Mouse (Mus musculus): ENCODE results near the gene Atp5h. TPM values are rescaled to one million over a fixed set of nuclear protein-coding genes. Genes with fewer than 3 reads are reported as not detected.

Atp5h gene
- total and polyA plus RNA-seq, 2 experiments from 2014 or later = 1,040 to 4,106 TPM

- Histone ChIP-seq H3K9me3 (replicated peaks; ENCODE audit: control insufficient read depth, low read length) (no peaks in the 10 kb centered on the region), H3K27ac (ENCODE audit: low read depth) (peak overlapping the region; percentile 76; the same call in 1 of the 2 replicates), H3K4me2 (ENCODE audit: low read depth, low read length) (no peak overlapping the region; the same call in 1 of the 2 replicates), H3K27me3 (ENCODE audit: control insufficient read depth, insufficient read depth, low read length) (no peaks in the 10 kb centered on the region), H3K4me1 (ENCODE audit: control insufficient read depth, insufficient read depth) (peaks cover 15% of the 10 kb centered on the region; the same call in 1 of the 2 replicates), H3K36me3 (replicated peaks; ENCODE audit: control insufficient read depth, insufficient read depth, low read length) (peaks cover 44% of the 10 kb centered on the region), H3K4me3 (ENCODE audit: low read depth, low read length) (no peak overlapping the region), H3K9ac (replicated peaks; ENCODE audit: low read depth, low read length) (no peak overlapping the region)
- no peak for DNase-seq (ENCODE audit: low spot score)
- TF ChIP-seq EP300 (IDR thresholded peaks at IDR 0.05; ENCODE audit: low read depth) = no peak
- no peak for TF ChIP-seq CTCF (IDR thresholded peaks at IDR 0.05; ENCODE audit: low read depth)
- 86% methylated on average over 17 of the region's 17 CpGs for WGBS
- no peak for ATAC-seq (ENCODE audit: insufficient read depth, low read depth)
Observed at GRCm38 (mm10) chr11:115406858-115407401, 12.8 kb downstream of the Atp5h start.

GRCm38 (mm10) chr11:115405723-115406122 is 14.0 kb downstream of the Atp5h start:
- Histone ChIP-seq H3K4me2 (ENCODE audit: low read depth, low read length) (no peak overlapping the region), H3K27ac (ENCODE audit: low read depth) (no peak overlapping the region), H3K27me3 (ENCODE audit: control insufficient read depth, insufficient read depth, low read length) (no peaks in the 10 kb centered on the region), H3K9me3 (replicated peaks; ENCODE audit: control insufficient read depth, low read length) (no peaks in the 10 kb centered on the region), H3K4me3 (ENCODE audit: low read depth, low read length) (no peak overlapping the region), H3K4me1 (ENCODE audit: control insufficient read depth, insufficient read depth) (peaks cover 15% of the 10 kb centered on the region; the same call in 1 of the 2 replicates), H3K36me3 (replicated peaks; ENCODE audit: control insufficient read depth, insufficient read depth, low read length) (peaks cover 38% of the 10 kb centered on the region), H3K9ac (replicated peaks; ENCODE audit: low read depth, low read length) (no peak overlapping the region)
- TF ChIP-seq CTCF (IDR thresholded peaks at IDR 0.05; ENCODE audit: low read depth) (no peak), EP300 (IDR thresholded peaks at IDR 0.05; ENCODE audit: low read depth) (no peak)
- ATAC-seq (ENCODE audit: insufficient read depth, low read depth) = no peak
- 91% methylated on average over 6 of the region's 6 CpGs for WGBS
- no peak for DNase-seq (ENCODE audit: low spot score)

- Histone ChIP-seq H3K27ac (ENCODE audit: low read depth) (peak within 1 kb of the TSS; percentile 88), H3K4me3 (ENCODE audit: low read depth, low read length) (peak within 1 kb of the TSS; percentile 97), H3K4me2 (ENCODE audit: low read depth, low read length) (peak within 1 kb of the TSS; percentile 88), H3K36me3 (replicated peaks; ENCODE audit: control insufficient read depth, insufficient read depth, low read length) (peaks cover 18% of the 10 kb centered on the region), H3K4me1 (ENCODE audit: control insufficient read depth, insufficient read depth) (peaks cover 15% of the 10 kb centered on the region; the same call in 1 of the 2 replicates), H3K27me3 (ENCODE audit: control insufficient read depth, insufficient read depth, low read length) (no peaks in the 10 kb centered on the region), H3K9ac (replicated peaks; ENCODE audit: low read depth, low read length) (peak within 1 kb of the TSS; percentile 85), H3K9me3 (replicated peaks; ENCODE audit: control insufficient read depth, low read length) (no peaks in the 10 kb centered on the region)
- DNase-seq (ENCODE audit: low spot score) (peak; percentile 78), ATAC-seq (ENCODE audit: insufficient read depth, low read depth) (peak; percentile 92)
- 3% methylated on average over 50 of the region's 50 CpGs for WGBS
- TF ChIP-seq EP300 (IDR thresholded peaks at IDR 0.05; ENCODE audit: low read depth) (peak; percentile 49; the same call in 1 of the 2 replicates), CTCF (IDR thresholded peaks at IDR 0.05; ENCODE audit: low read depth) (no peak)
Observed at GRCm38 (mm10) chr11:115403338-115404124, 16.2 kb downstream of the Atp5h start, which contains the start of gene Mrpl58. Gene Mrpl58 (plus strand): TSS chr11:115403752.

- 51% methylated on average over 11 of the region's 11 CpGs for WGBS
- no peak for DNase-seq (ENCODE audit: low spot score)
- Histone ChIP-seq H3K9me3 (replicated peaks; ENCODE audit: control insufficient read depth, low read length) (no peaks in the 10 kb centered on the region), H3K27ac (ENCODE audit: low read depth) (no peak overlapping the region), H3K4me1 (ENCODE audit: control insufficient read depth, insufficient read depth) (peaks cover 15% of the 10 kb centered on the region; the same call in 1 of the 2 replicates), H3K27me3 (ENCODE audit: control insufficient read depth, insufficient read depth, low read length) (no peaks in the 10 kb centered on the region), H3K4me2 (ENCODE audit: low read depth, low read length) (no peak overlapping the region), H3K4me3 (ENCODE audit: low read depth, low read length) (no peak overlapping the region), H3K9ac (replicated peaks; ENCODE audit: low read depth, low read length) (no peak overlapping the region), H3K36me3 (replicated peaks; ENCODE audit: control insufficient read depth, insufficient read depth, low read length) (0 out of 2 replicates have a peak, but pooled peaks cover under 1% of the 10 kb centered on the region)
- TF ChIP-seq CTCF (IDR thresholded peaks at IDR 0.05; ENCODE audit: low read depth) (no peak), EP300 (IDR thresholded peaks at IDR 0.05; ENCODE audit: low read depth) (no peak)
- ATAC-seq (ENCODE audit: insufficient read depth, low read depth) = no peak
Observed at GRCm38 (mm10) chr11:115400630-115401391, 19.0 kb downstream of the Atp5h start.

GRCm38 (mm10) chr11:115400126-115400525 is 19.6 kb downstream of the Atp5h start:
- Histone ChIP-seq H3K4me2 (ENCODE audit: low read depth, low read length) (no peak overlapping the region), H3K27ac (ENCODE audit: low read depth) (no peak overlapping the region), H3K36me3 (replicated peaks; ENCODE audit: control insufficient read depth, insufficient read depth, low read length) (0 out of 2 replicates have a peak, but pooled peaks cover 3% of the 10 kb centered on the region), H3K27me3 (ENCODE audit: control insufficient read depth, insufficient read depth, low read length) (no peaks in the 10 kb centered on the region), H3K4me1 (ENCODE audit: control insufficient read depth, insufficient read depth) (peaks cover 15% of the 10 kb centered on the region; the same call in 1 of the 2 replicates), H3K4me3 (ENCODE audit: low read depth, low read length) (no peak overlapping the region), H3K9ac (replicated peaks; ENCODE audit: low read depth, low read length) (no peak overlapping the region), H3K9me3 (replicated peaks; ENCODE audit: control insufficient read depth, low read length) (no peaks in the 10 kb centered on the region)
- DNase-seq (ENCODE audit: low spot score) = no peak
- no peak for ATAC-seq (ENCODE audit: insufficient read depth, low read depth)
- whole genome bisulfite sequencing = 60% methylated on average over 3 of the region's 3 CpGs
- TF ChIP-seq CTCF (IDR thresholded peaks at IDR 0.05; ENCODE audit: low read depth) = no peak
- no peak for TF ChIP-seq EP300 (IDR thresholded peaks at IDR 0.05; ENCODE audit: low read depth)
